Mouse (Mus musculus) CH12.LX (cell line): ENCODE results near the gene Ctcfl. TPM values are rescaled to one million over a fixed set of nuclear protein-coding genes. Genes with fewer than 3 reads are reported as not detected.
A peak's percentile ranks its signal among the peaks of the same experiment; 100 is the strongest.

Source experiments
- DNase-seq: peaks from one replicate; pipeline ENCODE4 v3.0.0-alpha.2; 2013; ENCODE audit errors: extremely low read depth
- H3K27ac ChIP-seq: 2 replicates; pipeline ENCODE4 v1.5.1; 2012; ENCODE audit warnings: low read depth, mild to moderate bottlenecking, control low read depth, moderate library complexity; ENCODE audit not compliant: insufficient read depth
- H3K27me3 ChIP-seq: replicated peaks from 2 replicates; pipeline ENCODE3; 2012; ENCODE audit warnings: inconsistent platforms
- H3K36me3 ChIP-seq, 2 experiments: replicated peaks in 1 of 2; 2 replicates each; pipeline versions ENCODE3 to v1.6.1; 2012; ENCODE audit warnings: inconsistent platforms in 1 of 2, low read length in 1 of 2, mild to moderate bottlenecking in 1 of 2, mixed read lengths in 1 of 2, moderate library complexity in 1 of 2; ENCODE audit not compliant: control insufficient read depth in 1 of 2, insufficient read depth in 1 of 2
- H3K4me1 ChIP-seq, 2 experiments: 2 replicates each; pipeline ENCODE4 v1.6.1; 2012; ENCODE audit warnings: inconsistent platforms in 1 of 2, moderate library complexity in 1 of 2; ENCODE audit not compliant: insufficient read depth in 2 of 2, control insufficient read depth in 1 of 2
- H3K4me2 ChIP-seq: 2 replicates; pipeline ENCODE4 v1.6.1; 2012; ENCODE audit warnings: low read depth, mild to moderate bottlenecking, control low read depth; ENCODE audit not compliant: poor library complexity, insufficient read depth, severe bottlenecking
- H3K4me3 ChIP-seq, 3 experiments: fragments of 150-350 bp in 1 of 3; sonication (generic) in 1 of 3; replicated peaks in 1 of 3; 2 replicates each; pipeline versions ENCODE3 to v1.5.1; 2011 to 2012; ENCODE audit warnings: low read depth in 2 of 3, low read length in 2 of 3, mild to moderate bottlenecking in 2 of 3, moderate library complexity in 2 of 3, control low read depth in 1 of 3, improper control_type of control experiment in 1 of 3, inconsistent platforms in 1 of 3, mixed read lengths in 1 of 3; ENCODE audit not compliant: poor library complexity in 1 of 3
- H3K79me2 ChIP-seq: replicated peaks from 2 replicates; pipeline ENCODE4 v1.6.1; 2012; ENCODE audit warnings: mild to moderate bottlenecking, moderate library complexity; ENCODE audit not compliant: control insufficient read depth, poor library complexity, insufficient read depth, severe bottlenecking; ENCODE audit errors: extremely low read depth
- H3K9ac ChIP-seq: 2 replicates; pipeline ENCODE4 v1.6.1; 2012; ENCODE audit warnings: low read depth, mild to moderate bottlenecking, control low read depth, moderate library complexity; ENCODE audit not compliant: insufficient read depth
- H3K9me3 ChIP-seq: replicated peaks from 2 replicates; pipeline ENCODE3; 2012; ENCODE audit warnings: low read length, inconsistent platforms, mixed read lengths
- BHLHE40 ChIP-seq: IDR thresholded peaks from 2 replicates; pipeline ENCODE4 v1.6.1; 2011; ENCODE audit warnings: mild to moderate bottlenecking, low read depth, low read length, improper control_type of control experiment
- CHD2 ChIP-seq: IDR thresholded peaks from 2 replicates; pipeline ENCODE4 v1.6.1; 2011; ENCODE audit warnings: low read length, improper control_type of control experiment
- CTCF ChIP-seq, 2 experiments: IDR thresholded peaks in 1 of 2; conservative IDR thresholded peaks in 1 of 2; 2 replicates each; pipeline ENCODE4 v1.5.1; 2011 to 2012; ENCODE audit warnings: low read depth in 2 of 2, low read length in 2 of 2, improper control_type of control experiment in 1 of 2, inconsistent platforms in 1 of 2, mild to moderate bottlenecking in 1 of 2, moderate library complexity in 1 of 2
- E2F4 ChIP-seq: IDR thresholded peaks from 2 replicates; pipeline ENCODE4 v1.6.1; 2011; ENCODE audit warnings: low read depth, low read length, improper control_type of control experiment; ENCODE audit not compliant: insufficient replicate concordance
- EP300 ChIP-seq: IDR thresholded peaks from 2 replicates; pipeline ENCODE4 v1.6.1; 2011; ENCODE audit warnings: low read length, improper control_type of control experiment
- ETS1 ChIP-seq: conservative IDR thresholded peaks from 2 replicates; pipeline ENCODE4 v1.6.1; 2012; ENCODE audit warnings: low read depth, mild to moderate bottlenecking, inconsistent platforms, low read length, improper control_type of control experiment, moderate library complexity
- HCFC1 ChIP-seq: IDR thresholded peaks from 2 replicates; pipeline ENCODE4 v1.6.1; 2012; ENCODE audit warnings: low read depth, mild to moderate bottlenecking, inconsistent platforms, low read length, improper control_type of control experiment
- IRF4 ChIP-seq: IDR thresholded peaks from 2 replicates; pipeline ENCODE4 v1.6.1; 2014; ENCODE audit warnings: low read depth, mild to moderate bottlenecking, inconsistent platforms, low read length, improper control_type of control experiment
- MAFK ChIP-seq: IDR thresholded peaks from 2 replicates; pipeline ENCODE4 v1.6.1; 2011; ENCODE audit warnings: low read length, improper control_type of control experiment; ENCODE audit not compliant: insufficient replicate concordance
- MAX ChIP-seq: IDR thresholded peaks from 2 replicates; pipeline ENCODE4 v1.6.1; 2011; ENCODE audit warnings: low read length, improper control_type of control experiment
- MAZ ChIP-seq: IDR thresholded peaks from 2 replicates; pipeline ENCODE4 v1.6.1; 2012; ENCODE audit warnings: low read depth, mild to moderate bottlenecking, inconsistent platforms, low read length, improper control_type of control experiment, moderate library complexity
- MXI1 ChIP-seq: IDR thresholded peaks from 2 replicates; pipeline ENCODE4 v1.6.1; 2011; ENCODE audit warnings: mild to moderate bottlenecking, low read depth, low read length, improper control_type of control experiment
- MYC ChIP-seq: IDR thresholded peaks from 2 replicates; pipeline ENCODE4 v1.6.1; 2011; ENCODE audit warnings: low read depth, mild to moderate bottlenecking, improper control_type of control experiment, low read length
- NELFE ChIP-seq: IDR thresholded peaks from 2 replicates; pipeline ENCODE4 v1.6.1; 2011; ENCODE audit warnings: low read depth, low read length, improper control_type of control experiment
- PAX5 ChIP-seq: IDR thresholded peaks from 2 replicates; pipeline ENCODE4 v1.6.1; 2012; ENCODE audit warnings: low read length, inconsistent platforms, mixed read lengths
- POLR2AphosphoS2 ChIP-seq: IDR thresholded peaks from 2 replicates; pipeline ENCODE4 v1.6.1; 2011; ENCODE audit warnings: low read depth, low read length, improper control_type of control experiment
- RAD21 ChIP-seq: IDR thresholded peaks from 2 replicates; pipeline ENCODE4 v1.6.1; 2011; ENCODE audit warnings: low read depth, mild to moderate bottlenecking, low read length, improper control_type of control experiment, moderate library complexity
- RCOR1 ChIP-seq: conservative IDR thresholded peaks from 2 replicates; pipeline ENCODE4 v1.6.1; 2012; ENCODE audit warnings: low read depth, mild to moderate bottlenecking, inconsistent platforms, low read length, improper control_type of control experiment
- SIN3A ChIP-seq: IDR thresholded peaks from 2 replicates; pipeline ENCODE4 v1.6.1; 2012; ENCODE audit warnings: low read length, improper control_type of control experiment, inconsistent platforms
- TBP ChIP-seq: conservative IDR thresholded peaks from 2 replicates; pipeline ENCODE4 v1.6.1; 2011; ENCODE audit warnings: low read depth, low read length, improper control_type of control experiment
- TCF12 ChIP-seq: IDR thresholded peaks from 2 replicates; pipeline ENCODE4 v1.6.1; 2014; ENCODE audit warnings: low read depth, mild to moderate bottlenecking, inconsistent platforms, low read length, improper control_type of control experiment
- USF1 ChIP-seq: IDR thresholded peaks from 2 replicates; pipeline ENCODE4 v1.6.1; 2014; ENCODE audit warnings: low read depth, mild to moderate bottlenecking, inconsistent platforms, low read length, improper control_type of control experiment
- USF2 ChIP-seq: conservative IDR thresholded peaks from 2 replicates; pipeline ENCODE4 v1.6.1; 2011; ENCODE audit warnings: low read depth, low read length, improper control_type of control experiment
- ZC3H11A ChIP-seq: IDR thresholded peaks from 2 replicates; pipeline ENCODE4 v1.6.1; 2012; ENCODE audit warnings: low read depth, mild to moderate bottlenecking, inconsistent platforms, low read length, improper control_type of control experiment
- ZNF384 ChIP-seq: IDR thresholded peaks from 2 replicates; pipeline ENCODE4 v1.6.1; 2012; ENCODE audit warnings: low read depth, low read length, improper control_type of control experiment, inconsistent platforms
- dilution Hi-C: fragments of 300-500 bp; cut with MboI; formaldehyde crosslinking; loops from 2 replicates; pipeline ENCODE4 v1.14.3; 2020; ENCODE audit warnings: low sequenced_read_pairs; ENCODE audit not compliant: extremely low pct_unique_long_range_greater_than_20kb, extremely low pct_ligation_motif_present
- in situ Hi-C: fragments of 300-500 bp; cut with MboI; formaldehyde crosslinking; loops from 3 replicates; pipeline ENCODE4 v1.14.3; 2019; ENCODE audit warnings: low sequenced_read_pairs, low pct_ligation_motif_present, low pct_unique_long_range_greater_than_20kb, mixed read lengths
- polyA plus RNA-seq: library from polyadenylated mRNA; unstranded; fragments of >175 nt; gene quantifications from 2 replicates; pipeline ENCODE4 v1.2.1, GENCODE M21; 2012; ENCODE audit warnings: low read depth; ENCODE audit not compliant: insufficient read length
- total RNA-seq, 2 experiments: library from RNA; depleted of rRNA; stranded (reverse); fragments of 300-350 nt in 1 of 2; fragments of >200 nt in 1 of 2; gene quantifications; 2 replicates each; pipeline ENCODE4 v1.2.3; 2012 to 2014

Ctcfl gene
- total and polyA plus RNA-seq, 3 experiments: 0.11 TPM; not detected in 2

GRCm38 (mm10) chr2:173158390-173159055 lies 39.2 kb upstream of the Ctcfl start (continued):
- TF ChIP-seq RAD21 (no peak), NELFE (no peak), CTCF (conservative IDR thresholded peaks at IDR 0.05 in 1 of 2, IDR thresholded peaks at IDR 0.05 in 1 of 2; ENCODE audit: low read depth in 2 of 2, low read length in 2 of 2) (no peak), MXI1 (no peak), TCF12 (peak; percentile 49; the same call in 1 of the 2 replicates)

GRCm38 (mm10) chr2:173157871-173158270 lies 38.5 kb upstream of the Ctcfl start:
- in situ Hi-C loops: loop anchor here (25.0 kb wide), 1 partner anchor 146 kb away; the partner anchor contains the start of genes Rae1 and Rbm38
- H3K9me3 ChIP-seq: no peaks in the 10 kb centered on the region
- no peak for DNase-seq

GRCm38 (mm10) chr2:173157376-173157775 lies 38.1 kb upstream of the Ctcfl start:
- dilution Hi-C loops: no loop called here
- DNase-seq: peak; percentile 54
- peaks cover 17 to 44% of the 10 kb centered on the region in 2 experiments for H3K4me1 ChIP-seq

More at GRCm38 (mm10) chr2:173157871-173158270, 38.5 kb upstream of the Ctcfl start:
- Histone ChIP-seq H3K4me2 (peak overlapping the region; percentile 72), H3K9ac (no peak overlapping the region), H3K4me3 (peak overlapping the region in 1 of 3 experiments; percentile 33), H3K36me3 (no peaks in the 10 kb centered on the region), H3K27ac (peak overlapping the region; percentile 79; the same call in 1 of the 2 replicates), H3K4me1 (peaks cover 17 to 44% of the 10 kb centered on the region in 2 experiments), H3K27me3 (peaks cover 7% of the 10 kb centered on the region), H3K79me2 (no peaks in the 10 kb centered on the region)
- dilution Hi-C loops: no loop called here
- TF ChIP-seq E2F4 (no peak), MAX (no peak), USF2 (no peak), POLR2AphosphoS2 (no peak), RAD21 (no peak), TCF12 (no peak; the same call in 1 of the 2 replicates), SIN3A (no peak), MYC (no peak), ZC3H11A (no peak), MAFK (no peak), TBP (no peak), BHLHE40 (no peak), CHD2 (no peak), HCFC1 (no peak), ETS1 (no peak), RCOR1 (no peak), IRF4 (no peak), PAX5 (no peak), USF1 (no peak), ZNF384 (no peak)

More at GRCm38 (mm10) chr2:173157376-173157775, 38.1 kb upstream of the Ctcfl start:
- TF ChIP-seq EP300 (0 out of 2 replicates have a peak, but pooled peaks have one; percentile 10), MAZ (no peak), ETS1 (peak; percentile 28; the same call in 1 of the 2 replicates), CTCF (conservative IDR thresholded peaks at IDR 0.05 in 1 of 2, IDR thresholded peaks at IDR 0.05 in 1 of 2; ENCODE audit: low read depth in 2 of 2, low read length in 2 of 2) (no peak)
- TF ChIP-seq, all 38 proteins: peak for 2
- no peaks in the 10 kb centered on the region for H3K36me3 ChIP-seq
- H3K9me3 ChIP-seq: no peaks in the 10 kb centered on the region
- no peak overlapping the region for H3K9ac ChIP-seq
- H3K27me3 ChIP-seq: peaks cover 4% of the 10 kb centered on the region
- peak overlapping the region; percentile 79; the same call in 1 of the 2 replicates for H3K27ac ChIP-seq
- H3K4me3 ChIP-seq: no peak overlapping the region
- no peaks in the 10 kb centered on the region for H3K79me2 ChIP-seq
- in situ Hi-C loops: loop anchor here (25.0 kb wide), 1 partner anchor 145 kb away; the partner anchor contains the start of genes Rae1 and Rbm38
- peak overlapping the region; percentile 72 for H3K4me2 ChIP-seq
